Mouse (Mus musculus): ENCODE results near the gene Znrd1. TPM values are rescaled to one million over a fixed set of nuclear protein-coding genes. Genes with fewer than 3 reads are reported as not detected.
A peak's percentile ranks its signal among the peaks of the same experiment; 100 is the strongest.
"Not testable (repeated sequence)": the region's sequence is repeated elsewhere in the genome, so short reads cannot be mapped to it uniquely, and the experiment has no call there.

The Znrd1 gene
- polyA plus RNA-seq, 1 experiment from 2014 or later = 98.4 TPM

- H3K27ac ChIP-seq; H3K4me2 ChIP-seq; H3K4me1 ChIP-seq; H3K4me3 ChIP-seq; H3K9ac ChIP-seq; H3K36me3 ChIP-seq; ATAC-seq (ENCODE audit: borderline replicate concordance, extremely low read depth, low FRiP score, low TSS enrichment); H3K9me3 ChIP-seq: not testable (repeated sequence)
- WGBS = 93% methylated on average over 6 of the region's 6 CpGs
- peaks cover 30% of the 10 kb centered on the region for H3K27me3 ChIP-seq
Observed at GRCm38 (mm10) chr17:36990630-36991029, 32.3 kb upstream of the Znrd1 start.

DNA sequence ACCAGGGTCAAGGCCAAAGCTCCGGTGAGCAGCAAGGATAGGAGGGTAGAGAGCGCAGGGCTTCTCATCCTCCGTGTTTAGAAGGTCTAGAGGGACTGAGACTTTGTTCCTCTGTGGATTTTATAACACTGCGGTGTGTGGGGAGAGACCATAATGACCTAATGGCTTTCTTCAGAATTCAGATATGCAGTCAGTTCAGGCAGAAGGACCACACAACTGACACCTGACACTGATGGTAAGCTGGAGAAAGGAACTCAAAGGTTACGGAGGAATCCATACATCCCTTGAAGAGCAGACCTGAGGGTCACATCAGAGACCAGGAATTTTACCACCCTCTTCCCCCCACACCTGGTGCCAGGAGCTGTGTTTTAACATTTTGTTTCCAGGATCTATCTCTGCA is 31.1 kb upstream of the Znrd1 start, which contains the start of gene H2-M5:
Gene H2-M5, minus strand, starts transcription at position 101 of the 400 bp plus-strand sequence.
- no peak within 1 kb of the TSS for H3K27ac ChIP-seq
- no peaks in the 10 kb centered on the region for H3K4me1 ChIP-seq
- no peak within 1 kb of the TSS for H3K9ac ChIP-seq
- WGBS = 31% methylated on average over 5 of the region's 5 CpGs
- no peaks in the 10 kb centered on the region for H3K9me3 ChIP-seq
- peak within 1 kb of the TSS; percentile 12; the same call in 1 of the 2 replicates for H3K4me3 ChIP-seq
- peaks cover 30% of the 10 kb centered on the region for H3K27me3 ChIP-seq
- ATAC-seq (ENCODE audit: borderline replicate concordance, extremely low read depth, low FRiP score, low TSS enrichment) = no peak
- H3K4me2 ChIP-seq = peak within 1 kb of the TSS; percentile 47
- no peaks in the 10 kb centered on the region for H3K36me3 ChIP-seq

GRCm38 (mm10) chr17:36988475-36988874 is 30.1 kb upstream of the Znrd1 start:
- Histone ChIP-seq H3K9ac (no peak overlapping the region), H3K4me1 (no peaks in the 10 kb centered on the region), H3K4me3 (peak overlapping the region; percentile 12; the same call in 1 of the 2 replicates), H3K27me3 (peaks cover 30% of the 10 kb centered on the region), H3K9me3 (no peaks in the 10 kb centered on the region), H3K4me2 (peak overlapping the region; percentile 47), H3K36me3 (no peaks in the 10 kb centered on the region), H3K27ac (no peak overlapping the region)
- no peak; the same call in 1 of the 2 replicates for ATAC-seq (ENCODE audit: borderline replicate concordance, extremely low read depth, low FRiP score, low TSS enrichment)
- WGBS = 11% methylated on average over 24 of the region's 24 CpGs

- H3K4me3 ChIP-seq = no peak overlapping the region
- no peak overlapping the region for H3K9ac ChIP-seq
- no peaks in the 10 kb centered on the region for H3K9me3 ChIP-seq
- peaks cover 6% of the 10 kb centered on the region; the same call in 1 of the 2 replicates for H3K27me3 ChIP-seq
- H3K4me2 ChIP-seq = no peak overlapping the region
- peak; percentile 15; the same call in 1 of the 2 replicates for ATAC-seq (ENCODE audit: borderline replicate concordance, extremely low read depth, low FRiP score, low TSS enrichment)
- peaks cover 10% of the 10 kb centered on the region; the same call in 1 of the 2 replicates for H3K4me1 ChIP-seq
- peak overlapping the region; percentile 69 for H3K27ac ChIP-seq
- 31% methylated on average over 5 of the region's 5 CpGs for WGBS
- no peaks in the 10 kb centered on the region for H3K36me3 ChIP-seq
Observed at GRCm38 (mm10) chr17:36982253-36983155, 24.1 kb upstream of the Znrd1 start.

- Histone ChIP-seq H3K4me2 (peak overlapping the region; percentile 45; the same call in 1 of the 2 replicates), H3K9ac (no peak overlapping the region), H3K4me3 (no peak overlapping the region), H3K36me3 (no peaks in the 10 kb centered on the region), H3K27me3 (no peaks in the 10 kb centered on the region; the same call in 1 of the 2 replicates), H3K9me3 (no peaks in the 10 kb centered on the region), H3K4me1 (peaks cover 10% of the 10 kb centered on the region; the same call in 1 of the 2 replicates), H3K27ac (0 out of 2 replicates have a peak overlapping the region, but pooled peaks have one; percentile 69)
- 3% methylated on average over 4 of the region's 4 CpGs for WGBS
- ATAC-seq (ENCODE audit: borderline replicate concordance, extremely low read depth, low FRiP score, low TSS enrichment) = no peak
Observed at GRCm38 (mm10) chr17:36981845-36982244, 23.5 kb upstream of the Znrd1 start.

GRCm38 (mm10) chr17:36981221-36981813 is 23.0 kb upstream of the Znrd1 start, which contains the start of gene 2410137M14Rik:
Gene 2410137M14Rik, minus strand, starts transcription at chr17:36981237.
- Histone ChIP-seq H3K9me3 (no peaks in the 10 kb centered on the region), H3K36me3 (no peaks in the 10 kb centered on the region), H3K4me1 (peaks cover 10% of the 10 kb centered on the region; the same call in 1 of the 2 replicates), H3K4me2 (peak within 1 kb of the TSS; percentile 45), H3K27ac (0 out of 2 replicates have a peak within 1 kb of the TSS, but pooled peaks have one; percentile 69), H3K9ac (no peak within 1 kb of the TSS), H3K27me3 (no peaks in the 10 kb centered on the region; the same call in 1 of the 2 replicates), H3K4me3 (peak within 1 kb of the TSS; percentile 7; the same call in 1 of the 2 replicates)
- WGBS = 9% methylated on average over 18 of the region's 18 CpGs
- ATAC-seq (ENCODE audit: borderline replicate concordance, extremely low read depth, low FRiP score, low TSS enrichment) = no peak

- H3K4me1 ChIP-seq = no peaks in the 10 kb centered on the region
Observed at GRCm38 (mm10) chr17:36973271-36973787, 15.0 kb upstream of the Znrd1 start.

DNA sequence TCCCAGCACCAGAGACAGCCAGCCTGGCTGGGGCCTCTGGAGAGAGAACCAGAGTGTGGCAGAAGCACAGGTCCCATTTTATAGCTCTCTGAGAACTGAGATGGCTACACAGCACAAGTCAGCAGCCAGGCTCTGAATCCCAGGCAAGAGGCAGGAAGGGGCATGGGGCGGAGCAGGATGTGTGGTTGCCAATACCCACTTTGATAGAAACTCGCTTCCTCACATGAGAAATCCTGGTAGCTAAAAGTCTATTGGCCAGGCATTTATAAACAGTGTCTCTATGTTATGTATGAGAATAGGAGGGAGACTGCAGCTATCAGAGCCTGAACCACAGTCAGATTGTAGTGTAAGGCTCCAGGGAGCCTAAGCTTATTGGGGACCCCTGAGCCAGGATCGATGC is 14.4 kb upstream of the Znrd1 start:
- no peak overlapping the region for H3K4me2 ChIP-seq
- no peaks in the 10 kb centered on the region for H3K4me1 ChIP-seq
- H3K9ac ChIP-seq = no peak overlapping the region
- H3K27ac ChIP-seq = no peak overlapping the region
- H3K27me3 ChIP-seq = no peaks in the 10 kb centered on the region
- ATAC-seq (ENCODE audit: borderline replicate concordance, extremely low read depth, low FRiP score, low TSS enrichment) = no peak
- H3K9me3 ChIP-seq = no peaks in the 10 kb centered on the region
- H3K36me3 ChIP-seq = no peaks in the 10 kb centered on the region
- H3K4me3 ChIP-seq = no peak overlapping the region
- WGBS = 67% methylated on average over 3 of the region's 3 CpGs

More at GRCm38 (mm10) chr17:36973271-36973787, 15.0 kb upstream of the Znrd1 start:
- Histone ChIP-seq H3K9me3 (no peaks in the 10 kb centered on the region), H3K9ac (no peak overlapping the region), H3K4me3 (no peak overlapping the region), H3K4me2 (no peak overlapping the region), H3K36me3 (no peaks in the 10 kb centered on the region), H3K27ac (no peak overlapping the region), H3K27me3 (no peaks in the 10 kb centered on the region)
- WGBS = 65% methylated on average over 8 of the region's 8 CpGs
- ATAC-seq (ENCODE audit: borderline replicate concordance, extremely low read depth, low FRiP score, low TSS enrichment) = no peak

GRCm38 (mm10) chr17:36971172-36971850 is 13.0 kb upstream of the Znrd1 start:
- Histone ChIP-seq H3K36me3 (no peaks in the 10 kb centered on the region), H3K4me3 (no peak overlapping the region), H3K9ac (no peak overlapping the region), H3K4me1 (no peaks in the 10 kb centered on the region), H3K27me3 (no peaks in the 10 kb centered on the region), H3K27ac (no peak overlapping the region), H3K9me3 (no peaks in the 10 kb centered on the region), H3K4me2 (no peak overlapping the region)
- 78% methylated on average over 6 of the region's 6 CpGs for WGBS
- no peak for ATAC-seq (ENCODE audit: borderline replicate concordance, extremely low read depth, low FRiP score, low TSS enrichment)

DNA sequence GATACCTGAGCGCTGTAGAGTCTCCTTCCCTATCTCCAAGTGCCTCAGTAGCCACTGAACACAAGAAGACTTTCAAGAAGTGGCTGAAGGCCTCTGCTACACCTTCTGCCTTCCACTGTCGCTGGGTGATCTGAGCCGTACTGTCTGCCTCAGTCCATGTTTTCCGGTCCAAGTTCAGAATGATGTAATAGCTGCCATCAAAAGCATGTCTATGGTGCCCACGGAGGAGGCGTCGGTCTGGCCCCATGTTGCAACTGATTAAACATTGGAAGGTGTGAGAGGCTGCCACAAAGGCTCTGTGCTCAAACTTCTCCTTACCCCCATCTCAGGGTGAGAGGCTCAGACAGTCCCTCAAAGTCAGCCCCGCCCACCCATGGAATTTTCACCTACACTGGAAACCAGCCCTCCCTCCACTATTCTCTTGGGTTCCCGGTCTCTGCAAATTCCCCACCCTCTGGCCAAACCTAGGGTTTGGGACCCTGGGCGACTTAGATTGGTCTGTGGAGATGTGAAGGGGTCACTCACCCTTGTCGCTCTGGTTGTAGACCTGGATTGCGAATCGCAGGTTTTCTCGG is 12.0 kb upstream of the Znrd1 start:
- Histone ChIP-seq H3K9ac (no peak overlapping the region), H3K27me3 (no peaks in the 10 kb centered on the region), H3K9me3 (no peaks in the 10 kb centered on the region), H3K4me1 (no peaks in the 10 kb centered on the region), H3K4me2 (no peak overlapping the region), H3K36me3 (no peaks in the 10 kb centered on the region), H3K4me3 (no peak overlapping the region), H3K27ac (no peak overlapping the region)
- ATAC-seq (ENCODE audit: borderline replicate concordance, extremely low read depth, low FRiP score, low TSS enrichment) = no peak
- 65% methylated on average over 14 of the region's 14 CpGs for WGBS

DNA sequence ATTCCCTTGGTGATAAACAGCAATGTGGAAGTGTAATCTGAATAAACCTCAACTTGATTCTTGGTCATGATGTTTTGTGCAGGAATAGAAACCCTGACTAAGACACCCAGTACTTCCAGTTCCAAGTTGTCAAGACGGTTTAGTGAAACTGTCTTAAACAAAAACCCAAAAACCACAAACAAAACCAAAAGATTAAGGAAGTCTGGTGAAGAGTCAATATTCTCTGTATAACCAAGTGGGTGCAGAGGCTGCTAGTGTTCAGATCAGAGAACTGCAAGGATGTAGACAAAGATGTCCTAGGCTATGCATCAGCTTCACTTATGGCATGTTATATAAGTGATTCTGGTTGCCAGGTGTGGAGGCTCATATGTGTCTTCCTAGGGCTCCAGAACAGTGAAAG is 8.5 kb upstream of the Znrd1 start:
- 78% methylated on average over 1 of the region's 1 CpGs for WGBS
- H3K4me2 ChIP-seq = no peak overlapping the region
- H3K9me3 ChIP-seq = no peaks in the 10 kb centered on the region
- H3K27ac ChIP-seq = no peak overlapping the region
- H3K4me3 ChIP-seq = no peak overlapping the region
- no peaks in the 10 kb centered on the region for H3K36me3 ChIP-seq
- H3K4me1 ChIP-seq = no peaks in the 10 kb centered on the region
- ATAC-seq (ENCODE audit: borderline replicate concordance, extremely low read depth, low FRiP score, low TSS enrichment) = no peak
- no peaks in the 10 kb centered on the region for H3K27me3 ChIP-seq
- H3K9ac ChIP-seq = no peak overlapping the region

Data from lung, embryonic 15.5 days (tissue).